Mouse (Mus musculus): ENCODE measurements around the gene Htr1f. TPM values are rescaled to one million over a fixed set of nuclear protein-coding genes. Genes with fewer than 3 reads are reported as not detected.

The Htr1f gene
- polyA plus RNA-seq (2015; fragmentation: Illumina TruSeq; extraction: RNeasy Lipid Tissue Mini Kit (QIAGEN cat#74804); ENCODE audit: insufficient read depth, low replicate concordance) = not detected

GRCm38 (mm10) chr16:65105184-65105931, at the start of gene Htr1f:
Gene Htr1f, minus strand, starts transcription at chr16:65105854.

All from spleen, adult 10 weeks (tissue).